Mouse (Mus musculus): Measurements from ENCODE around the gene Cd2bp2. TPM values are rescaled to one million over a fixed set of nuclear protein-coding genes. Genes with fewer than 3 reads are reported as not detected.
"Not testable (repeated sequence)": the region's sequence is repeated elsewhere in the genome, so short reads cannot be mapped to it uniquely, and the experiment has no call there.

Gene Cd2bp2
- total RNA-seq, 2 experiments from 2014 or later, result 70.5 to 75.5 TPM

DNA sequence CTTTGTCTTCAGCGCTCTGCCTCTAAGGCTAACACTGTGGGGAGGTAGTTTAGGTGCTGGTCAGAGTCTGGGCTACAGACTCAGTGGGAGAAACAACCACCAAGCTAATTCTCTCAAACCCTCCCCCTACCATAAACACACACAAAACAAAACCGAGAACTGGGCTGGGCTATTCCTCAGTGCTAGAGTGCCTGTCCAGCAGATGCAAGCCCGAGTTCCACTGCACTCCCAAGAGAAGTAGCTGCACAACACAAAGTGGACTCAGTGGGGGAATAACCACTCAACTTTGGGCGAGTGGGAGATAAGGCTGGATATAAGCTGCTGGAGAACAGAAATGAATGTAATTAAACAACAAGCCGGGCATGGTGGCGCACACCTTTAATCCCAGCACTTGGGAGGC, 5.2 kb downstream of the Cd2bp2 start:
- DNase-seq (ENCODE audit: low spot score in 2 of 2), result no peak

DNA sequence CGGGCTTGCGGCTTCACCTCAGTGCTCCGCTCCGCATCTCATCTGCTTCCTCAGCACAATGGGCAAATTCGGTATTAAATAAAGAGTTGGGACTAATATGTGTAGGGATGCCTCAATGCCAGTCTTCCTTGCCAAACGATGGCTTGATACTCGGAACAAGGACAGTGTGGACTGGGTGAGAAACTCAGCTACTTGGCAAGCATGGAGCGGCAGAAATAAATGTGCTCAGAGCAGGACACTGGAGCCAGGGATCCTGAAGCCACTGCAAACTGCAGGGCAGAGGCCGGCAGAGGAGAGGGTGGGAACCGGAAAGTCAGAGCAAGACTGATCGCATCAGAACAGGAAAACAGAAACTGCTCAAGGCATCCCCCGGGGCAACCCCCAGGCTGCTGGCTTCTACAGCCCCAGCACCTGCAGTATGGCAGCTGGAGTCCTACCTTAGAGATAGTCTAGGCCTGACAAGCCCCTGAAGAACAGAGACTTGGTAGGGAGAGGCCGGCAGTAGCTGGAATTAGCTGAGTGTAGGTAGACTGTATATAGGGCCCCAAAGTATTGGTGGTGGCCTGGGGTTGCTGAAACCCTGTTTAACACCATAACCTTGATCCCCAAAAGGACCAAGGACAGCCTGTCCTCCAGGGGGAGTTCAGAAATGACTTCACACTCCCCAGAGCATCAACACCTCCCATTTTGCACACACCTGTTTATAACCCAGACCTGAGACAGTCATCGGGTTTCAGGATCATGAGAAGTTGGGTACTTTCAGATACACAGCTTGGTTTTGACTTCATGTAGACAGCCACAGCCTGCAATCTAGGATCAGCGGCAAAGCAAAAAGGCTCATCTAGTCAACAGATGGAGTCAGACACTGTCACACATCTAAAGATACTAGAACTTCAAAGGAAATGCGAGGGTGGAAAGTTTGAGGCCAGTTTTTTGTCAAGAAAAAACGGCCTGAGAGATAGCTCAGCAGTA, 7.3 kb downstream of the Cd2bp2 start:
- DNase-seq (ENCODE audit: low spot score in 2 of 2), result no peak

DNA sequence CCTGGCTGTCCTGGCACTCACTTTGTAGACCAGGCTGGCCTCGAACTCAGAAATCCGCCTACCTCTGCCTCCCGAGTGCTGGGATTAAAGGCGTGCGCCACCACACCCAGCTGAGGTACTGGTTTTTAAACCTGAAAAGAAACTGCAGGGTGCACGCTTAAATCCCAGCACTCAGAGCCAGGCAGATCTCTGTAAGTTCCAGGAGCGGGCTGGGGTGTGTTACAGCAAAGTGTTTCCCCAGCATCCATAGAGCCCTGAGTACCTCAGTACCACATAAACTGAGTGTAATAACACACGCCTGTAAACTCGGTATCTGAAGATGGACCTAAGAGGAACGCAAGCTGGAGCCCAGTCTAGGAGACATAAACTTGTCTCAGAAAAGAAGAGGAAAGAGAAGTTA, 8.5 kb downstream of the Cd2bp2 start:
- no peak for DNase-seq (ENCODE audit: low spot score in 2 of 2)

DNA sequence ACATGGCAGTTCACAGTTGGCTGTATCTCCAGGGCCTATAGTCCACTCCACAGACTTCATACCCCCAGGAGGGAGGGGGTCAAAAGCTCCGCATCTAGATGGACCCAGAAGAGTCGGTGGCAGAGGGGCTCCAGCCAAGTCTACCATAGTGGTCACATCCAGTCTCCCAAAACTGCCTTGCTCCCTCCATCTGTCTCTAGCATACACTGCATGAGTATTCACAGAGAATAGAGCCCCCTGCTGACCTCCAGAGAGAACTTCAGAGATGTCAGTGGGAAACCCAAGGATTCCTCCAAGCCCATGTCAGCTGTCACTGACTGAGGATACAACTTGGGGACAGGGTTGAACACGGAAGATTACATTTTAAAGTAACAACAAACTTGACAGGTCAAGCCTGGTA, 10.2 kb downstream of the Cd2bp2 start:
- no peak for DNase-seq (ENCODE audit: low spot score in 2 of 2)

GRCm38 (mm10) chr7:127184720-127185119, 11.1 kb downstream of the Cd2bp2 start:
- DNase-seq (ENCODE audit: low spot score in 2 of 2), result no peak

GRCm38 (mm10) chr7:127183828-127184227, 12.0 kb downstream of the Cd2bp2 start:
- no peak for DNase-seq (ENCODE audit: low spot score in 2 of 2)

GRCm38 (mm10) chr7:127183345-127183744, 12.5 kb downstream of the Cd2bp2 start:
- no peak for DNase-seq (ENCODE audit: low spot score in 2 of 2)

GRCm38 (mm10) chr7:127181724-127182123, 14.1 kb downstream of the Cd2bp2 start:
- not testable (repeated sequence) for DNase-seq (ENCODE audit: low spot score in 2 of 2)

GRCm38 (mm10) chr7:127180783-127181182, 15.1 kb downstream of the Cd2bp2 start:
- DNase-seq (ENCODE audit: low spot score in 2 of 2), result no peak

GRCm38 (mm10) chr7:127176937-127177336, 18.9 kb downstream of the Cd2bp2 start:
- DNase-seq (ENCODE audit: low spot score in 2 of 2), result no peak

DNA sequence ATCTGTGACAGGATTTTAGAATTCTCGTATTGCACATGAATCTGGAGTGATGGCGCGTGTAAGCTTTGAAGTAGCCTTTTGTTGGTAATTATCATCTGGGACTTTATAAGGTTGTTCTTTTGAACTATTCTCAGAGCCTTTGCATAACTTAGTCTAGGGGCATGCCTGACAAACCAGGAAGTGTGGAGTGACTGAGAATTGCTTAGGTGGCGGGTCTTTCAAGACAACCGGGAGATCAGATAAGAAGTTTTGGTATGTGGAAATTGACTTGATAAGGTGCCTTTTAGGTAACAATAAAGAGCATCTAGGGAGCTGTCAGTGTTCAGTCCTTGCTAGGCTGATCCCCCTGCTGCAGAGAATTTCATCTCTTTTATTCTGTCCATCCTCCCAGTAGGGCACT, 29.3 kb downstream of the Cd2bp2 start:
- no peak for DNase-seq (ENCODE audit: low spot score in 2 of 2)

DNA sequence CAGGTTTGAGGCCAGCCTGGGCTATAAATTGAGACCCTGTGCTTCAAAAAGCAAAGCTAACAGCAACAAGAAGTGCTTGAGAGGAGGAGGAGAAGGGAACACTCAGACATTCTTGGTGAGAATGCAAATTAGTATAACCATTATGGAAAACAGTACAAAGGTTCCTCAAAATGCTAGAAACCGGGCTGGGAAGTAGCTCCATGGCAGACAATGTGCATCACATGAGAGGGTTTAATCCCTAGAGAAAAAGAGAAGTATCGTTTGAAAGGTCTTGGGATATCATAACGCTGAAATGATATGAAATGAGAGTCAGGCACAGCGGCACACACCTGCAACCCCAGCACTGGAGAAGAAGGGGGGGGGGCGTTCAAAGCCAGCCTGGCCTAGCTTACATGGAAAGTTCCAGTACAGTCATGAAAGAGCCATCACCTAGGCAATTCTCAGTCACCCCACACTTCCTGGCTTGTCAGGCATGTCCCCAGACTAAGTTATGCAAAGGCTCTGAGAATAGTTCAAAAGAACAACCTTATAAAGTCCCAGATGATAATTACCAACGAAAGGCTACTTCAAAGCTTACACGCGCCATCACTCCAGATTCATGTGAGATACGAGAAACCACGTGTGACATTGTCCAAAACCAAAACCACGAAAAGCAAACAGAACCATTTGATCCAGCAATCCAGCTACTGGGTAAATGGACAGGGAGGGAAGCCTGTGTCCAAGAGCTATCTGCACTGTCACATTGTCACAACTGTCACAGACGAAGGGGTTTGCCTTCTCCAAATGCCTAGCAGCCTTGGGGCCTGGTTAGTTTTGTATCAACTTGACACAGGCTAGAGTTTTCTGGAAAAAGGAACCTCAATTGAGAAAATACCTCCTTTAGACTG, 30.0 kb downstream of the Cd2bp2 start:
- DNase-seq (ENCODE audit: low spot score in 2 of 2), result no peak

GRCm38 (mm10) chr7:127164002-127164401, 31.8 kb downstream of the Cd2bp2 start:
- no peak for DNase-seq (ENCODE audit: low spot score in 2 of 2)

DNA sequence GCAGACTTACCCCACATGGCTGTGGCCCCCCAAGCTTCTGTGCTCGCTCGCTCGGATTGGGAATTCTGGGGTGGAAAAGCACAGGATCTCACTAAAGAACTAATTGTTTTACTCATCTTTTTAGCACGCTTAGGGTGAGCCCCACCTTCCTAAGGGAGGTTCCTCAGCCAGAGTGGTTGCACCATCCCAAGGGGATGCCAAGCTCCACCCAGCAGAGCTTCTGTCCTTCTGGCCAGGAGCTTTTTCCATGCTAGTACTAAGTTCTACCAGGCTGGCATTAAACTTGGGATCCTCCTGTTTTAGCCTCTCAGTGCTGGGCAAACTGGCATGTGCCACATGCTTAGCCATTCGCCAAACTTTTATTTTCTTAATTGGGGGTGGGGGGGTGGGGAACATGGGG, 33.3 kb downstream of the Cd2bp2 start:
- no peak for DNase-seq (ENCODE audit: low spot score in 2 of 2)

GRCm38 (mm10) chr7:127157548-127157947, 38.3 kb downstream of the Cd2bp2 start:
- DNase-seq (ENCODE audit: low spot score in 2 of 2), result no peak

GRCm38 (mm10) chr7:127153477-127153876, 42.4 kb downstream of the Cd2bp2 start:
- no peak for DNase-seq (ENCODE audit: low spot score in 2 of 2)

DNA sequence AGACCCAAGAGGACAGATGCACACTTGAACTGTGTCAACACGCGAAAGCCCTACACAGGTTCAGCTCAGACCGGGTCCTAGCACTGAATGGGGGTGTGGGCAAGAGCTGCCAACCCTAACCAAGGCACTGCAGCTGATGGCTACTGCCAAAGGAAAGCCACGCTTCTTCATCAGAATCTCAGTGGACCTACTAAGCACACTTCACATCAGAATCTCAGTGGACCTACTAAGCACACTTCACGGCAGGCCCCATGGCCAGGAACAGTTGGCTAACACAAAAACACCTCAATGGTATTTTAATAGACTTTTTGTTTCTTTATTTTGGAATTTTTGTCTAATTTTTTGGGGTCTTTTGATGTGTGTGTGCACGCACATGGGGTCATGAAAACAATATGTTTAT, 43.4 kb downstream of the Cd2bp2 start:
- DNase-seq (ENCODE audit: low spot score in 2 of 2), result no peak

GRCm38 (mm10) chr7:127147901-127148300, 47.9 kb downstream of the Cd2bp2 start:
- no peak for DNase-seq (ENCODE audit: low spot score in 2 of 2)

DNA sequence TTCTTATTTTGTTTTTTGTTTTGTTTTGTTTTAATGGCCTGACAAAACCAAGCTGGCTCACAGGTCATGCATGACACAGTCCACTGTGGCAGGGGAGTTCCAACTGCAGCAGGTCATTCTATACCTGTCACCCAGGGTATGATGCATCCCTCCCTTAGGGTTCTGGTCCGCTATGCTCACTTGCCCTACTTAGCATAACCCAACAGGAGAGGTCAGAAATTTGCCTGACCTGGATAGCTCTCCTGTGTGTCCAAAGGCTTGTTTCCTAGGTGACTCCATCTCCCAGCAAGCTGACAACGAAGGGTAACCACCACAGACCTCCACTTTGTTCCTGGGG, 49.6 kb downstream of the Cd2bp2 start:
- DNase-seq (ENCODE audit: low spot score in 2 of 2), result no peak

DNA sequence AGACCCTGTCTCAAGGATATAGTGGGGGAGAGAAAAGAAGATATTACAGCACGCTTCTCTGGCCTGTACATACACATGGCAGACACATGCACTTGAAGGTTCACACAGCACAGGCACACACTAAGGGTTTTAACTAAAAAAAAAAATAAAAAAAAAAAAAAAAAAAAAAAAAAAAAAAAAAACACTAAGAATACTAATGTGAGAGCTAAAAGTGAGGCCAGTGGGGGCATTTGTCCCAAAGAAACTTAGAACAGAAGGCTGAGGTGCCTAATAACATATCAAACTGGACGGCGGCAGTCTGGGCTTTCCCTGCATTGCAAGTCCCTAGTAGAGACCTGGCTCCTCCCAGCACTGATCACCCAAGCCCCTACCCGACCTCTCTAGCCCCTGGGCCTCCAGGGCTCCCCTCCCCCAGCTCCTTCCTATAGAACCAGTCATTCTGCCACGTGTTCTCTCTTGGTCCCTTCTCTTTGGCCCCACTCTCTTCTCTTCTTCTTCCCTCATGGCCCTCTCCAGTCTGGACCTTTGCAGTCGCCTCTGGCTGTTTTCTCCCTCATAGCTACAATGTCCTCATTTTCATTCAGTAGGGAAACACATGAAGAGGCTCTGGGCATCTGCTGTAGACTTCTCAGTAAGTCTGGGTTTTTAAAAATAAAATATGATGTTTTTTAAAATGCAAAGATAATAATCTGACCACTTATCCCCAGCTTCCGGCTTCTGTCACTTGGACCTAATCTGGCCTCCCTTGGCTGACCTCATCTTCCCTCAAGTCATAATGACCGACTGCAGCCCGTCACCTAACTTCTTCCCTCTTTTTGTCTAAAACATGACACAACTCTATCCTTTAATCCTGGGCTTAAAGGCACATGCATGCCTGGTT, 50.2 kb downstream of the Cd2bp2 start:
- DNase-seq (ENCODE audit: low spot score in 2 of 2), result no peak

GRCm38 (mm10) chr7:127144412-127144811, 51.4 kb downstream of the Cd2bp2 start:
- no peak for DNase-seq (ENCODE audit: low spot score in 2 of 2)
